Mouse (Mus musculus) layer of hippocampus, adult 9-11 months (tissue): ENCODE data around the gene Inpp5b.
"Not testable (repeated sequence)": the region's sequence is repeated elsewhere in the genome, so short reads cannot be mapped to it uniquely, and the experiment has no call there.

ENCODE experiments used
- DNase-seq: peaks from one replicate; pipeline ENCODE4 v3.0.0; 2022

Inpp5b gene

DNA sequence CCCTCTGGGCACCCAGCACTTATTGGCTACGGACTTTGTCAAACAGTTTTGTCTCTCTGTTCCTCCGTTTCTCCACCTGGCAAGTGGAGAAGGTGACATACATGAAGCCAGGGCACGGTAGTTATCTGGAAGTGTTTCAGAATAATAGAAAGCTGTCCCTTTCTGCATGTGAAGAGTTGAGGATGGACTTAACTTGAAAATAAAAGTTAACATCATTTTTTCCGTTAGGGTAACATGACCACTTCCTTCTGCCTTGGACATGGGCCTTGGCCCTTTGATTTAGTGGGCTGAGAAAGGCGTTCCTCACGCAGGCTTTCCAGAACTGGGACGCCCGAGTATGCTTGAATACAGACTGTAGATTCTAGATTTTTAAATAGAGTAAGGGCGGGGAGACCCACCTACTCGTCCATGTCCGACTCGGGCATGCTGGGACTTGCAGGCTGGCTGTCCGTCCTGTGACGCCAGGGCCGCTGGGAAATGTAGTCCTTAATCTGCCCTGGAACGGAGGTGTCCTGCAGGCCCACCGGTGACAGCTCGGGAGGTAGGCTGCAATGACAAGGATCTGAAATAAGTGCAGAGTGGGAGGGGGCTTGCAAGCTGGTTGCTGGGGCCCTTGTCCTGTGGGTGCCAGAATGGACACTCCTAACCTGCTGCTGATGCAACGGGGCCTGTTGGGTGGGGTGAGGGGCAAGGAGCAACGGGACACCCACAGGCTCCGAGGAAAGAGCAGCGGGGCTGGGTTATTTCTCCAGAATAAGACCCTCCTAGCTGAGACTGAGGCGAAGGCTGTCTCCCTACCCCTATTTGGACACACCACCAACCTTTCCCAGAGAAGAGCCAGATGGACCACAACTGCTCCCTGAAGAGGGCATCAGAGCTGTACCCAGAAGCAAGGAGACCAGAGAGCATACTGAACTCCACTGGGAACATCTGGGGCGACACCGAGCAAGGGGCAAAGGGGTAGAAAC is at the start of gene Inpp5b:
Inpp5b (plus strand) TSS at position 475 of the 968 bp plus-strand sequence.
- peak; percentile 88 for DNase-seq

DNA sequence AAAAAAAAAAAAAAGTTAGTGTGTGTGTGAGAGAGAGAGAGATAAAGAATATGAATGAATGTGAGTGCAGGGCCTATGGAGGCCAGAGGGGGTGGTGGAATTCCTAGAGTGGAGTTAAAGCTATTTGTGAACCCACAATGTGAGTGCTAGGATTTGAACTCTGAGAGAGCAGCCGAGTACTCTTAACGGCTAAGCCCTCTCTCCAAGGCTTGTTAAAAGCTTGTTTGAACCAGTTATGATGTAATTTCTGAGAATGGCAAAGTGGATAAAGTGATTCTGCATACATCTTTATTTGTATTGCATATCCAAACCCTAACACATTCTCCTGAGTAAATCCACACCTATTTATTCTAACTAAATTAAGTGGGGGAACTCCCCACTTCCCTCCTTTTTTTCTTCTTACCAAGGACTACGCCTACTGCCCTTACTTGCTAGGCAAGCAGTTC is 49.2 kb upstream of the Inpp5b start:
- DNase-seq = no peak

DNA sequence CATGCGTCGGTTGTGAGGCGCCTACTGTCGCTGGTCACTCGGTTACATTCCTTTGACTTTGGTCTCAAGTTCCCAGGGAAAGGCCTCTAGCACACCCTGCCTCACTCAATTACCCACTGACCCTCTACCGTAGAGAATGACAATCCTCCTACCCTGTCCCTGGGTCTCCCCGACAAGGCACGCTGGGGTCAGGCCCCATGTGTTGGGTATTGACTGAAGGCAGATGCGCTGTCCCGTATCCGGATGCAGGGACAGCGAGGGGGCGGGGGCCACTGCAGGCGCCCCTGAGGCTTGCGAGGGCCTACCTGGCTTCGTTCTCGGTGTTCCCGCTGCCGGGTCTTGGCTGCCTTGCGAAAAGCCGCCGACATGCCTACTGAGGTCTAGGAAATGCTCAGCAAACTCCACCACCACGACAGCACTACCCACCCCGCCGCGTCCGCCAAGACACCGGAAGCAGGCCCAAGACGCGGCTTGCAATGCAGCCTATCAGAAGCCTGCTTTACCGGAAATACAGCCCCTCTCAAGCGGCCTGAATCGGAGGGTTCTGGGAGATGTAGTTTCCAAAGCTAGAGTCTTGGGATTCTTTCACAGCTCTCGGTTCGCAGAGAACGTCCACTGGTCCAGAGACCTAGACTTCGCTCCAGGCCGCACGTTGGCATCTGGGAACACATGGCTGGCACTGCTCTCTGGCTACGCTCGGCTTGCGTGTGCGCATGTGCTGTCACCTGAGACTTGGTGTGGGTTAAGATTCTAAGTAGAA is 48.3 kb upstream of the Inpp5b start, which contains the start of gene Utp11:
Utp11 (minus strand) TSS at position 466 of the 760 bp plus-strand sequence.
- DNase-seq = peak; percentile 90

DNA sequence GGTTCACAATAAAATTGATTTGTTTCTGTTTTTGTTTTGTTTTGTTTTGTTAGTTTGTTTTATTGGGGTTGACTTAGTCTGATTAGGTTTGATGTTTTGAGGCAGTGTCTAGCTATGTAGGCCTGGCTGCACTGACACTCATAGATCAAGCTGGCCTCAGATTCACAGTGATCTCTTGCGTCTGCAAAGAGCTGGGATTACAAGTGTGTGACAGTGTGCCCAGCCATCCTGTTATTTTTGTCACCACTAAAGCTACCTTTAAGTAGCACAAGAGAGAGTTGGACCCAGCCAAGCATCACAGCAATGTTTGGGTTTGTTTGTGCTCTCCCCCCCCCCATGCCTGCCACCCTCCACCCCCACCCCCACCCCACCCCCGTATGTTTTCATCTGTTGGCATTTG is 47.1 kb upstream of the Inpp5b start:
- no peak for DNase-seq

DNA sequence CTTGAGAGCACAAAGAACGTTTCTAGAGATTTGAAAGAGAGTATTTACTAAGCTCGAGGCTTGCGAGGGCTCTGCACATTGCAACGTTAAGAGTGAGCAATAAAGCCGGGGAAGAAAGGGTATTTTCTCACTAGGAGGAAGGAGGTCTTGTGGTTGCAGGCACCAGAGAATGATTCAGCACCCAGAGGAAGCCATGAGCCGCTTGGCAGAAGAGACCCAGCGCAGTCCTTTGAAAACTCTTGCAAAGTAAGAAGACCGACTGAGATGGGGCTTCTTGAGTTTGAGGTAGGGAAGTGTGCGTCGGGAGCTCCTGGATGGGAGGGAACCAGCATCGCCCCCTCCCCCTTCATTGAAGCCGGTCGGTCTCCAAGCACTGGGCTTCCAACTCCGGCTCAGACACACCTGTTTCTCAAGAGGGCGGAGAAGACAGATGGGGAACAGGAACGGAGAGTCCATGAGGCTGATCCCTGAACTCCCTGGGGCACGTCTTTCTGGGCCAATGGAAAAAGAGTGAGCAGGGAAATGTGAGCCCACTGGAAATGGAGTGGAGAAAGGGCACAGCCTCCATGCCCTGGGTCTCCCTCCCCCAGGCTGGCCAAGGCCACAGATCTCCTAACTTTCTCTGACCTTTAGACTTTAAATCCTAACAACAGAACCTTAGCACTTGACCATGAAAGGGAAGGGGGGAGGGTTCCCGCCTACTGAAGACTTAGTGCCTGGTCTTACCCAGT is 45.7 kb upstream of the Inpp5b start:
- no peak for DNase-seq

DNA sequence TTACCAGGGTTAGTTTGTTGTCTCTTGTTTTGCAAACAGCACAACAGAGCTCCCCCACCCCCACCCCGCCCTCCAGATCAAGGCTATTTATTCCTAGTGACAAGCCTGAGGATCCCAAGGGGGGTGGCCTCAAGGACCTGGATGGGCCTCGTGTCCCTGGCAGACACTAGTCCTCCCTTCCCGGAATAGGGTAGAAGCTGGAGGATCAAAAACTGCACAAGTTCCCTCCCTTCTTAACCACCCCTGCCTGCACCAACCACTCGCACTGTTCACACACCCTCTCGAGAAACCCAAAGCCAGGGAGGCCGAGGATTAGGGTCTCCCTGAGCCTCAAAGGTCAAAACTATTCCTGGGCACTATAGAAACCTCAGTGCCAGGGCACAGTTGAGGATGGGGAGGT is 41.9 kb upstream of the Inpp5b start:
- no peak for DNase-seq

DNA sequence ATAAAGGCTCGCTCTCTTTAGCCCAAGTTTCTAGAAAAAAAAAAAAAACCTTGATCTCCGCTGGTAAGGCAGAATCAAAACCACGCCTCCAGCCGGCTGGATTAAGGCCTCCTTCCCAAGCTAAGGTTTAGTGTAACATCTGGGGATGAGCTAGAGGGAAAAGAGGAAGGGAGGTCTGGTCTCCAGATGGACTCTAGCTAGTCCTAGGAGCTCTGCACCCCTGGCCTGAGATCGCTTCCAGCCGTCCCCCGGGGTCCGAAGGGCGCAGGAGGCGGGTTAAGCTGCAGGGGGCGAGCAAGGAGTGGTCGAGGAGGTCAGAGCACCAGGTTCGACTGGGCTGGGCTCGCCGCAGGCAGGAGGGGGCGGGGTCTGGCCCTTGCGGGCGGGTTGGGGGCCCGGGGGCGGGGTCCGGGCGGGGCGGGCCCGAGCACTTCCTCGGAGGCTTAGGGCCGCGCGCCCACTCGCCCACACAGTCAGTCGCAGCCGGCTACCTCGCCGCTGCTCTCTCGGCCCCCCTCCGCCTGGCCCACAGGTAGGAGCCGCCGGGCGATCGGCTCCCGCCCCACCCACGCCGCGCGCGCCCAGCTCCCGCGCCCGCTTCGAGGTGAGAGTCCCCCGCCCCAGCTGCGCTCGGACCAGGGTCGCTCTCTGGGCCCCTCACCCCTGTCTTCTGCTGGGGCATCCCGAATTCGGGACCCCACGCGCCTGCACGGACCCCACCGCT is 41.2 kb upstream of the Inpp5b start, which contains the start of gene Fhl3:
Fhl3 (plus strand) TSS at position 454 of the 724 bp plus-strand sequence.
- no peak for DNase-seq

DNA sequence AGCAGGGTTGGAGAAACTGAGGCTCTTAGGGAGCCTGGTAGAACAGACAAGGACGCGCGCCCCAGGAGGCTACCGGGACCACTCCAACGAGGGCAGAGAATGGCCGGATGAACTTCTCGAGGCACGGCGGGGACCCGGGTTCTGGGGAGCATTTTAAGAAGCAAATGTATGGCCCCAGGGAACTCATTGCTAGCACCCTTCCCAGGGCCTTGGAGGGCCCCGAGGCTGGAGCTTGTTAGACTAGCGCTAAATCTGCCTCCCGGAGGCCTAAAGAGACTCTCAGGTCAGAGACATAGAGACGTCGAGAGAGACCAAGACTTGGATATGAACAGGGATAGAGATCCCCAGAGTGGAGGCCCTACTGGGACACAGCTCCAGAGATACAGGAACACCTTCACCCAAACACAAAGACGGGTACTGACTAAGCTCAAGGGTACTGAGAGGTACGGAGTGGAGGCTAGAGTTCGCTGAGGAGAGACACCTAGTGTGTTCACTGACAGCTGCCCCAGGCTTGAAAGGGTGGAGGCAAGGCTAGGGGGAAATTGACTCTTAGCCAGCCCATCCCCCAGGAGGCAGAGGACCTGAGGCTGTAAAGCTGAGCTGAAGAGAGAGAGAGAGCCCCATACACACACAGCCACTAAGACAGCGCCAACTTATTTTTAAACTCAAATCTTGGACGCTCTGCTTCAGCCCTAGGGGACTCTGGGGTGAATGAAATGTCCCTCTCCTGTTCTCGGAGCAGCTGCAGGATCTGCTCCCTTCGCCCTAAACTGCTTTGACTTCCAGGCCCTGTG is 40.4 kb upstream of the Inpp5b start:
- no peak for DNase-seq

DNA sequence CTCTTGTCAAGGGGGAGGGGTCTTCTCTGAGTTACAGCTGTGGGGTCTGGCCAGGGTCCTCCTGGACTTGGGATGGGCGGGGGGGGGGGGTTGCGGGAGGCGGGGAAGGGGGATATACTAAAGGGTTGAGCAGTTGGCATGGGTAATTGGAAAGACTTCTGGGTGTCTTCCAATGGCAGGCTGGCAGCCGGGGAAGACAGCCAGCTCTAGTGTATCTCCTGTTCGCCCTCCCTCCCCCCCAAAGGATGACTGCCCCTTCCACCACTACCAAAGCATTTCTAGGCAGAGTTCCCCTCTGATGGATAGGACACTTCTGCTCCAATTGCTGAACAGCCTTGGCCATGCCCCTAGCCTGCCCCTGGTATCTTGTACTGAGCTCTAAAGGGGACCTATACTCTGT is 39.7 kb upstream of the Inpp5b start:
- no peak for DNase-seq

DNA sequence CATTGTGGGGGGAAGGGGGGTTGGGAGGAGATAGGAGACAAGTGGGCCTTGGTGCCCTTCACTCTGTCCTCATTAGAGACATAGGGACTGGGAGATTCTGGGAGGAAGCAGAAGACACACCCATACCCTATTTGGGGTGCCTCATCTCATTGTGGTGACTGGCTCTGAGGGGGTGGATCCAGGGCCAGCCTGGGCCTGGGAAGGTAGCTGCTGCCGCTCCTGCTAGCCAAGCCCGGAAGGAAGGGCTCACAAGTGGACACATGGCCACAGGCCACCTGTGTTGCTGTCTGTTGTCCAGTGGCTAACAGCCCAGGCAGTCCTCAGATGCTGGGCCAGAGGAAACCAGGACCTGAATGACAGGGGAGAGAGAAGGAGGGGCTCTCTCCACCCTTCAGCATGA is 38.2 kb upstream of the Inpp5b start:
- no peak for DNase-seq

DNA sequence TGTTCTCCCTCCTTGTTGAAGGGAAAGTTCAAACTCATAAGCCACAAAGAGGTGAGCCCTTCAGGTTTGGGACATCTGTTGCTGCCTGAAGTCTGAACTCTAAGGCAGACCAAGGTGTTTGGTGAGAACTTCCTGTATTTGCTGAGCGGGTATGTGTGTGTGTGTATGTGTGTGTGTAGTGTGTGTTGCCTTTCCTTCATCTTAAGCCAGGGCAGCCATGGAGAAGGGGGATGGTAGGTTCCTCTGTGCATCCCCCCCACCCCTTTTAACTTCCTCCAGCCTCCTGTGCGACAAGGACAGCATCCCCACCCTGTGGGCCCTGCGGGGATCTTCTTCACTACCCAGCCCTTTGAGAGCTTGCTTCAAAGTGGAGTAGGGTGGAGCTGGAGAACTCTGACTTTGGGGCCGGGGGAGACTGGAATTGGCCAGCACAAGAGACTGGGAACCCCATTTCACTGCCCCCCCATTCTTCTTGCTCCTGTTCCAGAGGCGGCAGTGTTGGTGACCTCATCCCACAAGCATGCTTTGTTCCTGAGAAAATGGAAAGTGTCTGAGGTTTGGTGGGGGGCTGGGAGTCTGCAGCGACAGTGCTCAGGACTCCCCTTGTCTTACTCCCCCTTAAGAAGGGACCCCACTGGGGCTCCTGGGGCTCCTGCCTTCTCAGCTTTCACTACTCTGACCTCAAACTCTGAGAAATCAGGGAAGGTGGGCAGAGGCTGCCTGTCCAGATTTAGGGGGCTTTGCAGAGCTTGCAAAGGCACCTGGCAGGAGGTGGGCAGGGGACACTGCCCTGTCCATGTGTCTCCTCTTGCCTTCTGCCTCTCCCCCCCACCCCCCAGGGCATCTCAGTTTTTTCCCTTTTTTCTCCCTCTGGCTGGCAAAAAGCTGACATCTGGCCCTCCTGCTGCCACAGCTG is 37.5 kb upstream of the Inpp5b start:
- DNase-seq = no peak

DNA sequence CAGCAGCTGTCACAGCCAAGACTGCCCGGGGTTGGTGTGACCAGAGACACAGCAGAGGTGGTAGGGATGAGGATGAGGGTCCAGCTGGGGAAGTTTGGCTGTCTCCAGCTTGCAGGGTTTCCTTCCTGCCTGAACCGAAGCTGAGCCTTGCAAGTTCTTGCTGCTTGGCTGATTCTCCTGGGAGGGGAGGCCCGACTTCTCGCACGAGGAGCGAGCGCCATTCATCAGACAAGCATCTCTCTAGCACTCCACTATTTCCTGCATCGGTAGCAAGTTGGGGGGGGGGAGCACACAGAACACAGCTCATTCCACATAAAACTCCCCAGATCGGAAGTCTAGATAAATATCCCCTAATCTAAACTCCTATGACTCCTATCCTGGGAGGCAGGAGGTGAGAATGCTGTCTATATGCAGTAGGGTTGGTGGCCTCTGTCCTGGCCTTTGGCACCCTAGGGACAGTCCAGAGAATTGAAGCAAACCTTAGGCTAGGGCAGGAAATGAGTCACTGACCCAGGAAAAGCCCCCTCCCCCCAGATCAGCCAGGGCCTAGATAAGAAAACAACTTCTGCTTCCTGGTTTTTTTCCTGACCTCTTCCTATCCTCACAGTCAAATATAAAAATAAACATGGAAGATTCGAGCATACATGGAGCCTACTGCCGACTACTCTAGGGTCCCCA is 36.7 kb upstream of the Inpp5b start:
- no peak for DNase-seq

DNA sequence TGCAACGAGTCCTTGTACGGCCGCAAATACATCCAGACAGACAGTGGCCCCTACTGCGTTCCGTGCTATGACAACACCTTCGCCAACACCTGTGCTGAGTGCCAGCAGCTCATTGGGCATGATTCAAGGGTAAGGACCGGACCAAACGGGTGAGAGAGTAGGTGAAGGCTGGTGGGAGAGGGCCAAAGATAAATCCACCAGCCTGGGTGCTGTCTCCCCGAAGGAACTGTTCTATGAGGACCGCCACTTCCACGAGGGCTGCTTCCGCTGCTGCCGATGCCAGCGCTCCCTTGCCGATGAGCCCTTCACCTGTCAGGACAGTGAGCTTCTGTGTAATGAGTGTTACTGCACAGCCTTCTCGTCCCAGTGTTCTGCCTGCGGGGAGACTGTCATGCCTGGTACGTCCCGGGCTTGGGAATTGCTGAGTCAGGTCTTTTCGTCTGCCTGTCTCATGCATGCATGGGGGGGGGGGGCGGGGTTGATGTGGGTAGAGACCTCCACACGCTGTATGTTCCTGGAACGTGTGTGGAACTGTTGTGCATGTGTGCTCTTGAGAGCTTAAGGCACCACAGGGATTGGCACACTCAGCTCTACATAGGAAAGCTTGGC is 35.9 kb upstream of the Inpp5b start:
- DNase-seq = no peak

DNA sequence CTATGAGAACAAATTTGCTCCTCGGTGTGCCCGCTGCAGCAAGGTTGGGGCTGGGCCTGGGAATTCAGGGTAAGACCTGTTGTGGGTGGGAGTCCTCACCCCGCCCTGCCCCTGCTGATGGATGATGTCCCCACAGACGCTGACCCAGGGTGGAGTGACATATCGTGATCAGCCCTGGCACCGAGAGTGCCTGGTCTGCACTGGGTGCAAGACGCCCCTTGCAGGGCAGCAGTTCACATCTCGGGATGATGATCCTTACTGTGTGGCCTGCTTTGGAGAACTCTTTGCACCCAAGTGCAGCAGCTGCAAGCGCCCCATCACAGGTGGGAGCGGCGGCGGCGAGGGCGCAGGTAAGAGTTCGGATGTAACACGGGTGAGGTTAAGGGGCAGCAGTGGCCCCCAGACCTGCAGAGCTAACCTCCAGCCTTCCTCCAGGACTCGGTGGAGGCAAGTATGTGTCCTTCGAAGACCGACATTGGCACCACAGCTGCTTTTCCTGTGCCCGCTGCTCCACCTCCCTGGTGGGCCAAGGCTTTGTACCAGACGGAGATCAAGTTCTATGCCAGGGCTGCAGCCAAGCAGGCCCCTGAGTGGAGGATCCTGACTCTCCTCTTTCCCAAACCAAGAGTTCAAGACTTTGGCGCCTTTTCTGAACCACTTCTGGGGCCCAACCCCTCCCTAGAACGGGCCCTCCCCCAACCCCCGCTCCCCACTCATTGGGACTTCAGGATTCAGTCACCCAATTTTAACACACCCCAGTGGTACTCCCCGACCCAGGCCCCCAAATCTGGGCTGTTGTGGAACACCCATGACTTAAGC is 34.1 kb upstream of the Inpp5b start:
- DNase-seq = not testable (repeated sequence)

DNA sequence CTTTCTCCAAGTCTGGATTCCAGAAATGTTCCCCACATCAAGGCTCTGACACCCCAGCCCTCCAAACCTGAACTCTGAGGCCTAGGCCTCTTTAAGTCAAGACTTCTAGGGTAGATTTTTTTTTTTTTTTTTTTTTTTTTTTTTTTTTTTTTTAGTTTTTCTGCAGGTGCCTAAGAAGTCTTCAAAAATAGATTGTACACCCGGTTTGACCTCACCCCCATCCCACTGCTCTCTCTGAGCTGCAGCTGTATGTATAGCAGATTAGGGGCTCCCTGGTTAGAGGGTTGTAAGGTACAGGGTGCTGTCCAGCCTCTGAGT is 33.5 kb upstream of the Inpp5b start:
- not testable (repeated sequence) for DNase-seq

DNA sequence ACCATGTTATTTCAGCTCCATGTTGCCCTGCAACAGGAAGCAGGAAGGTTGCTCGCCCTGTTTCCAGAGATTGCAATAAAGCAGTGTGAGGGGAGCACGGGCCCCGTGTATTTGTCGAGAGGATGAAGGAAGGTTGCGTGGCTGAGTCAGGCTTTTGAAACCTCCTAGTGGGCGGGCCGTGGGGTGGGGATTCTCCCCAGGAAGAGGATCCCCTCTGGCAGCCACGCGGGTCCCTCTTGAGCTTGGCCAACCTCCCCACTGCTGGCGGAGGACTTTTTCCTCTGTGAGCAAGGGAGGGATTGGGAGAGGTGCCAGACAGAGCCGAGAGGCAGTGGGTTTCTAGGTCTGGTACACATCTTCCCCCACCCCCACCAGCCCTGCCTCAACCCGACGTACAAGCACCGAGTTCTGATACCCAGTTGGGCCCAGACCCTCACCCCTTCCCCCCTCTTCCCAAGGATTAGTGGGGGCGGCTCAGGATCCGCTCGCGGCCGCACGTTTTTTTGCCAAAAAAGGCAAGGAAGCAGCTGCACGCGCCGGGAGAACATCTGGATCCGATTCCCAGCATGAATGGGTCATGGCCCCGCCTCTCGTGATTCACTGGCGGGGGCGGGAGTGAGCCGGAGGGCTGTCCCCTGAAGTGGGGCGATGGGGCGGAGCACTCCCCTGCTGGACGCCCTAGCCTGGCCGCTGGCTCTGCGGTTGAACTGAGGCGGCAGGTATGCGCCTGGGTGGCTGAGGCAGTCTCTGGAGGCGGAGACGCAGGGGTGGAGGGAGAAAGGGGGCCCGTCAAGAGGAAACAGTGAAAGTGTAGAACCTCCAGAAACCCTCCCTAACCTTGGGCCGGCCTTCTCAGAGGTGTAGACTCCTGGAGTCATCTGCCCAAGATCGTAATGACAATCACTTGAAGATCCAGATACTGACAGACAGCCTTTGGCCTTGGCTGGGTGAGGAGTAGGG is 32.9 kb upstream of the Inpp5b start:
- DNase-seq = peak; percentile 75

DNA sequence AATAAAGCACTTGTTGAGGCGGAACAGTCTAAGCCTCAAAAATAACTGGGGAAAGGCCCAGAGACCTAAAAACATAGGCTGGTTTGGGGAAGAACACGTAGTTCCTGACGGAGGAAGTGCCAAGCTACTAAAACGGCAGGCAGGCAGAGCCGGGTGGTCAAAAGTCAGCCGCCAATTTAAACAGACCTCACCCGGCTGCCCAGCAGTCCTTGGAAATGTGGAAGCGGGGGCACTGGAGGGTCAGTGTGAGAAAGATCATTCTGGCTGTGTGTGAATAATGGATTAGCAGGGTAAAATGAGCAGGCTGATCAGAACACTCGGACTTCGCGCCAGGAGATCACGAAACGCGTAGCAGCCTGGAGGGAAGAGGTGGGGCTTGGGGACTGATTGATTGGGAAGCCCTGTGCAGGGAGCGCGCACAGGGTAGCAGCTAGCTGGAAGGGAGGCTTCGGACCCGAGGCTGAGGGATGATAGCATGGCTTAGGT is 31.6 kb upstream of the Inpp5b start:
- DNase-seq = no peak
